8 mouse cellular contexts compared by ENCODE assay signal in the genomic region with DNA sequence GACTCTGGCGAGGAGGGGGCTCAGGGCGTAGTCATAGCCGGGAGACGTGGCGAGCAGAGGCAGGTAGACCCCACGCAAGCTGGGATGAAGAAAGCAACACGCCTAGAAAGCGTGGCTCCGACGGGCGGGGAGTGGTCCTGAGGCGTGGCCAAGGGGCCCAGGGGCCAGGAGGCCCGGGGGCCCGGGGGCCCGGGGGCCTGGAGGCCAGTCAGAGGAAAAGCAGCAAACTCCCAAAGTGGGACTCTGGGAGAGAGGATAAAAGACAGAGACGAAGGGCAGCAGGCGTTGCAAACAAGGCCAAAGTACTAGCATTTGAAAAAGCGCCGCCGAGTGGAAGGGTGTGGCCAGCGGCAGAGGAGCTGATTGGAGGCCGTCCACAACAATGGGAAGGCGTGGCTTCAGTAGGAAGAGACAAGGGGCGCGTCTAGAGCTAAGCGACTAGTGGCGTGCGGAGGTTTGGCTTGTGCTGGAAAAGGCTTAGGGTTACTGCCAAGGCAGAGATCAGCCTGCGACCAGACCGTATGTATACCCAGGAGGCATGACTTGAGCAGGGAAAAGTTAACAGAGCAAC. TPM values are rescaled to one million over a fixed set of nuclear protein-coding genes. Genes with fewer than 3 reads are reported as not detected.
DNase-seq lines count a peak whose midpoint lies in the region; ATAC-seq and TF ChIP-seq lines count a peak whose summit lies in the region.

No protein-coding gene starts in this region.

- peaks cover 3 to 13% of the 10 kb centered on the region in 2 experiments; a peak in 1 of 4 replicates for H3K4me1 ChIP-seq in ES-E14 (ENCODE audit: control insufficient read depth in 2 of 2, insufficient read depth in 2 of 2, low read length in 2 of 2, poor library complexity in 1 of 2)
- H3K4me1 ChIP-seq in forebrain, embryonic 12.5 days: peaks cover 42% of the 10 kb centered on the region
- H3K4me1 ChIP-seq in lung, embryonic 16.5 days (replicated peaks; ENCODE audit: control insufficient read depth, insufficient read depth, low read length): peaks cover 19% of the 10 kb centered on the region; the same call in 1 of the 2 replicates

- under 1% methylated on average over 30 of the region's 30 CpGs for WGBS in forebrain, embryonic 12.5 days
- WGBS in lung, embryonic 16.5 days: under 1% methylated on average over 30 of the region's 30 CpGs

- peak overlapping the region; percentile 68 for H3K9ac ChIP-seq in ES-E14 (ENCODE audit: insufficient read depth, low read depth, low read length, poor library complexity, severe bottlenecking)
- peak overlapping the region; percentile 86 for H3K9ac ChIP-seq in forebrain, embryonic 12.5 days
- H3K9ac ChIP-seq in lung, embryonic 16.5 days (ENCODE audit: low read length): peak overlapping the region; percentile 84

- H3K4me2 ChIP-seq in forebrain, embryonic 12.5 days: peak overlapping the region; percentile 98
- peak overlapping the region; percentile 83 for H3K4me2 ChIP-seq in lung, embryonic 16.5 days (ENCODE audit: low read depth, low read length)

- ATAC-seq in forebrain, embryonic 12.5 days (ENCODE audit: low FRiP score): peak; percentile 87
- peak; percentile 86 for ATAC-seq in lung, embryonic 16.5 days (ENCODE audit: low read depth)

- peak; percentile 88 for DNase-seq in ES-E14 (ENCODE audit: low read depth, low spot score)
- peak; percentile 61 for DNase-seq in brain, embryonic 18.5 days (ENCODE audit: low read depth, low spot score)
- DNase-seq in heart, postnatal 10 days: peak; percentile 93
- DNase-seq in kidney, postnatal 4 days: peak; percentile 91 to 94
- peak; percentile 77 for DNase-seq in ovary, adult 18-20 months (ENCODE audit: low spot score)
- DNase-seq in thymus, postnatal 4 days: peak; percentile 92

- H3K27ac ChIP-seq in ES-E14 (ENCODE audit: insufficient read depth, low read depth, low read length, poor library complexity, severe bottlenecking): peak overlapping the region; percentile 69
- peak overlapping the region; percentile 88 for H3K27ac ChIP-seq in forebrain, embryonic 12.5 days
- H3K27ac ChIP-seq in lung, embryonic 16.5 days (ENCODE audit: low read length): peak overlapping the region; percentile 97

- H3K9me3 ChIP-seq in ES-E14 (ENCODE audit: control insufficient read depth, insufficient read depth, low read depth, low read length): no peaks in the 10 kb centered on the region
- H3K9me3 ChIP-seq in forebrain, embryonic 12.5 days: no peaks in the 10 kb centered on the region
- no peaks in the 10 kb centered on the region for H3K9me3 ChIP-seq in lung, embryonic 16.5 days (ENCODE audit: control insufficient read depth, low read length)

- peaks cover 2% of the 10 kb centered on the region; the same call in 1 of the 2 replicates for H3K36me3 ChIP-seq in ES-E14 (ENCODE audit: control insufficient read depth, insufficient read depth, low read length, poor library complexity, severe bottlenecking)
- peaks cover 28% of the 10 kb centered on the region for H3K36me3 ChIP-seq in forebrain, embryonic 12.5 days (replicated peaks)
- peaks cover 14% of the 10 kb centered on the region for H3K36me3 ChIP-seq in lung, embryonic 16.5 days (ENCODE audit: control insufficient read depth, insufficient read depth, low read length)

- no peaks in the 10 kb centered on the region for H3K27me3 ChIP-seq in forebrain, embryonic 12.5 days
- H3K27me3 ChIP-seq in lung, embryonic 16.5 days (ENCODE audit: control insufficient read depth, insufficient read depth, low read depth, low read length): no peaks in the 10 kb centered on the region

- intact Hi-C loops in heart, postnatal 10 days (cut with DNase I): loop anchor here (1.0 to 10.0 kb wide), 4 partner anchors 36 to 1018 kb away; partner anchors contain the start of genes Zfp26 and Zfp317

- H3K4me3 ChIP-seq in ES-E14 (ENCODE audit: insufficient read depth in 1 of 2, low read depth in 1 of 2, low read length in 2 of 2, poor library complexity in 1 of 2, severe bottlenecking in 1 of 2): peak overlapping the region; percentile 85 to 98
- peak overlapping the region; percentile 84 for H3K4me3 ChIP-seq in forebrain, embryonic 12.5 days (replicated peaks)
- H3K4me3 ChIP-seq in lung, embryonic 16.5 days (ENCODE audit: low read length): peak overlapping the region; percentile 94

- in situ Hi-C loops in ES-E14 (cut with MboI; ENCODE audit: low sequenced_read_pairs in 2 of 2, unreplicated experiment in 2 of 2): loop anchor here in 1 of 2 experiments (25.0 kb wide), 1 partner anchor 181 kb away; the partner anchor contains the start of gene Zfp26

TF ChIP-seq in ES-E14, 5 proteins besides CTCF, POLR2A, EP300 and RAD21:
- TF ChIP-seq HCFC1 (IDR thresholded peaks at IDR 0.05; ENCODE audit: borderline replicate concordance, insufficient read depth, low read length): no peak
- TF ChIP-seq ZNF384 (IDR thresholded peaks at IDR 0.05; ENCODE audit: low read depth, low read length): no peak
- no peak for TF ChIP-seq MAFK (IDR thresholded peaks at IDR 0.05; ENCODE audit: insufficient read depth, low read depth, low read length)
- TF ChIP-seq CHD2 (IDR thresholded peaks at IDR 0.05; ENCODE audit: low read depth, low read length): no peak
- TF ChIP-seq ZC3H11A (IDR thresholded peaks at IDR 0.05; ENCODE audit: borderline replicate concordance, low read depth, low read length): no peak

RNA-seq across cellular contexts. Expression of gene Ubl5, which starts 0.3 kb away (rescaled TPM):
- 185 and 224 TPM in 2 replicates for total RNA-seq in ES-E14 (2012; rRNA removed)
- 499 and 516 TPM in 2 replicates for polyA plus RNA-seq in forebrain, embryonic 12.5 days (2016; fragmentation: Nextera tagmentation; extraction: Ambion mirVana)
- 100 to 1,000 TPM; 221 to 248 TPM for total RNA-seq in heart, postnatal 10 days (2021)
- polyA plus RNA-seq in lung, embryonic 16.5 days (2015; fragmentation: Nextera tagmentation; extraction: Ambion mirVana): 422 and 439 TPM in 2 replicates

RNA-seq across cellular contexts. Expression of gene Fbxl12, which starts 1.6 kb away (rescaled TPM):
- total RNA-seq in ES-E14 (2012; rRNA removed): 13.0 and 14.5 TPM in 2 replicates
- polyA plus RNA-seq in forebrain, embryonic 12.5 days (2016; fragmentation: Nextera tagmentation; extraction: Ambion mirVana): 16.2 and 16.4 TPM in 2 replicates
- 10 to 100 TPM; 14.3 to 17.3 TPM for total RNA-seq in heart, postnatal 10 days (2021)
- polyA plus RNA-seq in lung, embryonic 16.5 days (2015; fragmentation: Nextera tagmentation; extraction: Ambion mirVana): 20.9 and 24.5 TPM in 2 replicates

RNA-seq across cellular contexts. Expression of gene Pin1, which starts 8.9 kb away (rescaled TPM):
- 58.6 and 66.6 TPM in 2 replicates for total RNA-seq in ES-E14 (2012; rRNA removed)
- polyA plus RNA-seq in forebrain, embryonic 12.5 days (2016; fragmentation: Nextera tagmentation; extraction: Ambion mirVana): 53.9 and 56.2 TPM in 2 replicates
- total RNA-seq in heart, postnatal 10 days (2021): 10 to 100 TPM; 18.7 to 18.8 TPM
- polyA plus RNA-seq in lung, embryonic 16.5 days (2015; fragmentation: Nextera tagmentation; extraction: Ambion mirVana): 47.4 and 50.3 TPM in 2 replicates

Comparison
In these comparisons a context has a peak if more than half of its experiments do, and no peak if none do; other contexts are left out.
1. Peak in every context shown above with its lines: DNase-seq, ATAC-seq, H3K4me3 ChIP-seq and H3K27ac ChIP-seq.